Mouse (Mus musculus): ENCODE results near the gene Kirrel2. TPM values are rescaled to one million over a fixed set of nuclear protein-coding genes. Genes with fewer than 3 reads are reported as not detected.

Kirrel2 gene
- 0.63 TPM in 1 of 2 replicates, not detected in the other for polyA plus RNA-seq (2012; rRNA removed; ENCODE audit: low replicate concordance)

DNA sequence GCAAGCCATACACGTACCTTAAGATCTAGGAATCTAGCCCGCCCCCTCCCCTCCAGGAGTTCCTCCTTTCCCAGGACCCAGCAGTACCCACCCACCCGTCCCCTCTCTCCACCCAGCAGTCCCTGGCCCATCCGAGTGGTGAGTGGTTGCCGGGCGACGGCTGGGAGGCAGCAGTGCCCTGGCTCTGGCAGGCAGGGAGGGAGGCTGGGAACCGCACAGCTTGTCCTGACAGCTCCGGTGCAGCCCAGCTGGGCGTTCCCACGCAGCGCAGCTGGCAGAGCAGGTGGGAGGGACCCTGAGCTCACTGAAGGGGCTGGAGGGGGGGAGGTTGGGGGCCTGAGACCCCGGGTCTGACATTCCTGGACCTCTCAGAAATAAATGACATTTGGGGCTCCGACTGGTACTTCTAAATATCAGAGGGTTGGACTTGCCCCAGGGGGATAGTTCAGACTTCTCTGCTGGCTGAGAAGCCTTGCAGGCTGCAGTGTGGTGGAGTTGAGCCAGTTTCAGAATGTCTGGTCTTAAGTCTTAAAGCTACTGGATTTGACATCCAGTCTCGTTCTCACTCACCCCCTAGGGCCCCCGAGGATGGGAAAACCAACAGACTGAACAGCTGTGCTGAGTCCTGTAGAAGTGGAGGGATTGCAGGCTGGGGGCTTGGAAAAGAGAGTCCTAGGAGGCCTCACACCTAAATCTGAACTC is at the start of gene Kirrel2, which contains the start of gene Nphs1:
Gene Kirrel2 (minus strand): TSS at position 62 of the 702 bp plus-strand sequence.
Gene Nphs1 (plus strand): TSS at position 687 of the 702 bp plus-strand sequence.

DNA sequence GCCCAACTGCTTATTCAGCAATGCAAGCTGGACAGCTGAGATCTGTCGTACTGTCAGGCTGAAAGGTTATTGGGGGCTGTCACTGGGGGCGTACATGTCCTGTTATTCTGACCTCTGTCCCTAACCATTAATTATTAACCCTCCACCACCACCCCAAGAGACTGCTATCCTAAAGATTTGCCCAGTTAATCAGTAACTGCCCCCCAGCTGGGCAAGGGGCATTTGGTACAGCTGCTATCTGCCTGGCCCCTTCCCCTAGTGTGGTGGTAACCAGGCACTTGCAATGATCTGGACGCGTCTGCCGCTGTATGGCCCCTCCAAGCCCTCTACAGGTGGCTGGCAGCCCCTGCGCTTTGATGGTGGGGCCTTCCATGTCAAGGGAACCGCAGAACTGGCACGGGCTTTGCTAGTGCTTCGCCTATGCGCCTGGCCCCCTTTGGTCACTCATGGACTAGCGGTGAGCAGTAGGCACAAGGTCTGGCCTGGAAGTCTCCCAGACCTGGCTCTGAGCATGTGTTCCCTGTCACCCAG is 36.0 kb upstream of the Kirrel2 start, which contains the start of gene Prodh2:
Gene Prodh2 (plus strand): TSS at position 222 of the 531 bp plus-strand sequence.

DNA sequence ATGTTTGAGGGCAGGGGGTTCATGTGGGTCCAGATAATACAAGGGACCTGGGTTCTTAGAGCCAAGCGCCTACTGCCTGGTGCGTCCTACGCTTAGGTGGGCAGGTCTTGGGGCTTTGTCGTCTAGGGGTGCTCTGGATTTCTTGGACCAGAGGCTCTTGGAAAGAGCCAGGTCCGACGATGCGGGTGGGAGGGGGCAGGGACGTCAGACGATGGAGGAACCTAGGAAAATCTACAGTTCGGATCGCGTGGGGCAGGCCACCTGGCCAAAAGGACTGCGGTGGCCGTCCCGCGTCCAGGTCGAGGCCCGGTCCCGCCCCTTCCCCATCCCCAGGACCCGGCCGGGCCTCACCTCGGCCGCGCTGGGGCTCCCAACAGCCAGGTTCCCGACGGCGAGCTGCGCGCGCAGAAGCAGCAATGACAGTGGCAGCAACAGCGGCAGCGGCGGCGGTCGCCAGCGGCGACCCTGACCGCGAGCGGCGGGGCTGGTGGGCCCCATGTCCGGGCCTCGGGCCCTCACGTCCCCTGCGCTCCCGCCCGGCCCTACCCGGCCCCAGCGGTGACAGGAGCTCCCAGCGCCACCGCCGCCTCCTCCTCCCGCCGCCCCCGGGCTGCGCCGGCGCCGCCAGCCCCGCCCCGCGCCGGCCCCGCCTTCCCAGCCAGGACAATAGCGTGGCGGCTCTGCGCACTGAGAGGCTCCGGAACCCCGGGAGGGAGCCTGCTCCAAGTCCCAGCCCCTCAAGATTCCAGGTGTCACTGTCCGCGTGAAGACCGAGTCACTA is 12.3 kb downstream of the Kirrel2 start, which contains the start of gene Aplp1:
Gene Aplp1 (minus strand): TSS at position 565 of the 781 bp plus-strand sequence.

DNA sequence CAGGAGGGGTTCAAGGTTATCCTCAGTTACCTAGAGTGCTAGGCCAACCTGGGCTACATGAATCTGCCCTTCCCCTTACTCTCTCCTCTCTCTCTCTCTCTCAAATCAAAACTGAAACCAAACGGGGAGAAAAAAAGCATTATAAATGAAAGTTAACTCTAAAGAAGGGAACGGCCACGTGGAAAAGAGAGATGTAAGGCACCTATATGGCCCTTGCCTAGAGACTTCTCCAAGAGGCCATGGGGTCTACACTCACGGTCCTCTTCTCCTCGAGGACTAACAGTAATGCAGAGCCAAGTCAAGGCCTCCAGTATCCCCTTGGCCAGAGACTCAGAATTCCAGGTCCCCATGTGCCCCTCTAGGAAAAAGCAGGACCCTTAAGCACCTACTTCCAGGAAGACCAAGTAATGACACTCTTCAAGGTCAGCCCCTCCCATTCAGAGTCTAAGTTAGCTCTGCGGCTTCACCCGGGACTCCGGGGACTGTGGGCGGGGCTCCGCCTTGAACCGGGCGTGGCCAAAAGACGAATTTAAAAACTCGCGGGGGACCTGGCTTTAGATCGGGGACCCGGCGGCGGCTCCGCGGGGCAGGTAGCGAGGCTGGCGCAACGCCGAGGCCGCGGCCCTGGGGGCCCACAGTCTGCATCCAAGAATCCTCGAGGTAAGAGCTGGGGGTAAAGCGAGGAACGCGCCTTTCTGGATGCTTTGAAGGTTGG is 36.2 kb downstream of the Kirrel2 start, which contains the start of gene Nfkbid:
Gene Nfkbid (plus strand): TSS at position 558 of the 715 bp plus-strand sequence.

DNA sequence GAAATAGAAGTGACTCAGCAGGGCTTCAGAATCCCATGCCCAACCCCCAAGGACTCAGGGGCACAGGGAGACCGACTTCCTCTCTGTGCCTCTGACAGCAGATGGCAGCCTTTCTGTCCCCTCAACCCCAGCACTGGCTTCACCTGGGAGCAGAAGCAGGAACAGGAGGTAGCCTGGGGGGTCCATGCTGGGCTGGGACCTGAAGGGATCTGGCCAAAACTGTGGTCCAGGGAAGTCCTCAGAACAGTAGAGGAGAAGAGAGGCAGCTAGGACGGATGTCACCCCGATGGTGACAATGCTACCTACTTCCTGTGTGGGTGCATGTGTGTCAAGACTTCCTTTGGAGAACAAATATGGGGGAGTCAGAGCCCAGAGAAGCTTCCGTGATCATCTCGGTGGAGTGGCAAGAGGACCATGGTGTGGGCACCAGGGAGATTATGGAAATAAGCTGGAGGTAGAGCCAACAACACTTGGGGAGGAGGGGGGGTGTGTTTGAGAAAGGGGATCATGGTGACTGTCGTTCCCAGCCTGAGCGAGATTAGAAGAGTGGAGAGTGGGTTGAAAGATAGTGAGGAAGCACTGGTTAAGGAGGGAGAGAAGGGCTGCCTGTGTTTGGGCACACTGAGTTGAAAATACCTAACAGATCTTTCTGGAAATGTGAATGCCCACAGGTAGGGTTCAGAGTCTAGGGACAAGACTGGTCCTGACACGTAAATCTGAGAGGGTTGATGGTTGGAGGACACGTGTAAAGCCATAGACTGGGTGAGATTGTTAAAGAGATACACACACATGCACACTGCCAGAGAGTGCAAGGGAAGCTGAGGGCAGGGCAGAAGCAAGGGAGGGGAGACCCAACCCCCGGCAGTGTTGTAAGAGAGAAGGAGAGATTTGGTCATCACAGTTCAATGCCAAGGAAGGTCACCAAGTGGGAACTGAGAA is 37.7 kb downstream of the Kirrel2 start, which contains the start of gene Hcst:
Gene Hcst (minus strand): TSS at position 294 of the 939 bp plus-strand sequence.

DNA sequence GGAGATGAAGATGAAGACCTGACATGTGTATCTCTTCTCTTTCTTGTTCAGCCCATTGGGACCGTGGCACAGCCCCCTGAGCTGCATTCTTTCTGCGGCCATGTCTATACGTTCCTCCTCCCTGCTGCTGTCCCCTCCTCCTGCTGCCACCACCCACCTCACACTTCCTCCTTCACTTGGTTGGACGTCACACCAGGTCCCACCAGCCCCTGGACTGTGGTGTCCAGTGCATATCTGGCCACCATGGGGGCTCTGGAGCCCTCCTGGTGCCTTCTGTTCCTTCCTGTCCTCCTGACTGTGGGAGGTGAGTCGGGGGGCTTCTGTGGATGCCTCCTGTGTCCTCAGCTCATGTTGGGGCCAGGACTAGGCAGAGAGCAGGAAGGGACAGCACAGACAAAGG is 43.9 kb downstream of the Kirrel2 start, which contains the start of gene Tyrobp:
Gene Tyrobp (plus strand): TSS at position 165 of the 400 bp plus-strand sequence.

Other genes with a start within 250 kb of the Kirrel2 start
- gene Polr2i, start 225.7 kb downstream of the Kirrel2 start, polyA plus RNA-seq (2012; rRNA removed; ENCODE audit: low replicate concordance) = 97.3 and 98.9 TPM in 2 replicates
- 33.0 and 33.5 TPM in 2 replicates for gene Tbcb, start 225.4 kb downstream of the Kirrel2 start, polyA plus RNA-seq (2012; rRNA removed; ENCODE audit: low replicate concordance)
- not detected in 2 replicates for gene Ovol3, start 222.0 kb downstream of the Kirrel2 start, polyA plus RNA-seq (2012; rRNA removed; ENCODE audit: low replicate concordance)
- gene Thap8, start 177.6 kb downstream of the Kirrel2 start, polyA plus RNA-seq (2012; rRNA removed; ENCODE audit: low replicate concordance) = 0.72 and 1.5 TPM in 2 replicates
- 34.0 and 37.0 TPM in 2 replicates for gene Wdr62, start 177.3 kb downstream of the Kirrel2 start, polyA plus RNA-seq (2012; rRNA removed; ENCODE audit: low replicate concordance)
- 21.3 and 27.3 TPM in 2 replicates for gene Clip3, start 166.0 kb downstream of the Kirrel2 start, polyA plus RNA-seq (2012; rRNA removed; ENCODE audit: low replicate concordance)
- 159 and 218 TPM in 2 replicates for gene Alkbh6, start 149.0 kb downstream of the Kirrel2 start, polyA plus RNA-seq (2012; rRNA removed; ENCODE audit: low replicate concordance)
- 58.8 and 76.8 TPM in 2 replicates for gene Syne4, start 142.9 kb downstream of the Kirrel2 start, polyA plus RNA-seq (2012; rRNA removed; ENCODE audit: low replicate concordance)
- gene E130208F15Rik, start 135.9 kb downstream of the Kirrel2 start, polyA plus RNA-seq (2012; rRNA removed; ENCODE audit: low replicate concordance) = 0.52 and 2.0 TPM in 2 replicates
- 18.7 and 40.8 TPM in 2 replicates for gene Sdhaf1, start 133.8 kb downstream of the Kirrel2 start, polyA plus RNA-seq (2012; rRNA removed; ENCODE audit: low replicate concordance)
- gene Lrfn3, start 94.9 kb downstream of the Kirrel2 start, polyA plus RNA-seq (2012; rRNA removed; ENCODE audit: low replicate concordance) = 6.3 and 9.1 TPM in 2 replicates
- 324 and 410 TPM in 2 replicates for gene Tyrobp, start 43.9 kb downstream of the Kirrel2 start, polyA plus RNA-seq (2012; rRNA removed; ENCODE audit: low replicate concordance)
- 133 and 195 TPM in 2 replicates for gene Hcst, start 37.8 kb downstream of the Kirrel2 start, polyA plus RNA-seq (2012; rRNA removed; ENCODE audit: low replicate concordance)
- gene Nfkbid, start 36.0 kb downstream of the Kirrel2 start, polyA plus RNA-seq (2012; rRNA removed; ENCODE audit: low replicate concordance) = 16.2 and 37.4 TPM in 2 replicates
- gene Aplp1, start 12.2 kb downstream of the Kirrel2 start, polyA plus RNA-seq (2012; rRNA removed; ENCODE audit: low replicate concordance) = 3.7 and 7.4 TPM in 2 replicates
- gene Nphs1, start 625 bp upstream of the Kirrel2 start, polyA plus RNA-seq (2012; rRNA removed; ENCODE audit: low replicate concordance) = 0.27 and 0.61 TPM in 2 replicates
- 1.4 TPM in 1 of 2 replicates, not detected in the other for gene Prodh2, start 35.9 kb upstream of the Kirrel2 start, polyA plus RNA-seq (2012; rRNA removed; ENCODE audit: low replicate concordance)
- 10.7 and 22.5 TPM in 2 replicates for gene Arhgap33, start 77.4 kb upstream of the Kirrel2 start, polyA plus RNA-seq (2012; rRNA removed; ENCODE audit: low replicate concordance)
- gene Hspb6, start 94.5 kb upstream of the Kirrel2 start, polyA plus RNA-seq (2012; rRNA removed; ENCODE audit: low replicate concordance) = 49.5 and 798 TPM in 2 replicates
- gene Proser3, start 94.6 kb upstream of the Kirrel2 start, polyA plus RNA-seq (2012; rRNA removed; ENCODE audit: low replicate concordance) = 8.0 and 10.5 TPM in 2 replicates
- 36.9 and 40.0 TPM in 2 replicates for gene Lin37, start 102.1 kb upstream of the Kirrel2 start, polyA plus RNA-seq (2012; rRNA removed; ENCODE audit: low replicate concordance)
- 58.9 and 66.3 TPM in 2 replicates for gene U2af1l4, start 105.6 kb upstream of the Kirrel2 start, polyA plus RNA-seq (2012; rRNA removed; ENCODE audit: low replicate concordance)
- 2.1 and 2.5 TPM in 2 replicates for gene Gm49396, start 105.7 kb upstream of the Kirrel2 start, polyA plus RNA-seq (2012; rRNA removed; ENCODE audit: low replicate concordance)
- 97.0 and 187 TPM in 2 replicates for gene Psenen, start 105.9 kb upstream of the Kirrel2 start, polyA plus RNA-seq (2012; rRNA removed; ENCODE audit: low replicate concordance)
- 9.9 and 16.6 TPM in 2 replicates for gene Igflr1, start 107.7 kb upstream of the Kirrel2 start, polyA plus RNA-seq (2012; rRNA removed; ENCODE audit: low replicate concordance)
- gene Kmt2b, start 131.0 kb upstream of the Kirrel2 start, polyA plus RNA-seq (2012; rRNA removed; ENCODE audit: low replicate concordance) = 63.8 and 73.1 TPM in 2 replicates
- 4.8 and 7.8 TPM in 2 replicates for gene Zbtb32, start 141.2 kb upstream of the Kirrel2 start, polyA plus RNA-seq (2012; rRNA removed; ENCODE audit: low replicate concordance)
- gene Upk1a, start 155.2 kb upstream of the Kirrel2 start, polyA plus RNA-seq (2012; rRNA removed; ENCODE audit: low replicate concordance) = 1.4 and 2.3 TPM in 2 replicates
- gene Cox6b1, start 168.5 kb upstream of the Kirrel2 start, polyA plus RNA-seq (2012; rRNA removed; ENCODE audit: low replicate concordance) = 332 and 742 TPM in 2 replicates
- not detected in 2 replicates for gene Etv2, start 178.2 kb upstream of the Kirrel2 start, polyA plus RNA-seq (2012; rRNA removed; ENCODE audit: low replicate concordance)
- 53.5 and 112 TPM in 2 replicates for gene Rbm42, start 192.6 kb upstream of the Kirrel2 start, polyA plus RNA-seq (2012; rRNA removed; ENCODE audit: low replicate concordance)
- 11.4 and 12.7 TPM in 2 replicates for gene Haus5, start 207.3 kb upstream of the Kirrel2 start, polyA plus RNA-seq (2012; rRNA removed; ENCODE audit: low replicate concordance)
- not detected in 2 replicates for gene Pmis2, start 213.9 kb upstream of the Kirrel2 start, polyA plus RNA-seq (2012; rRNA removed; ENCODE audit: low replicate concordance)
- not detected in 2 replicates for gene 2200002J24Rik, start 241.2 kb upstream of the Kirrel2 start, polyA plus RNA-seq (2012; rRNA removed; ENCODE audit: low replicate concordance)